Mouse (Mus musculus) midbrain, embryonic 14.5 days (tissue): ENCODE results near the gene Pde5a. TPM values are rescaled to one million over a fixed set of nuclear protein-coding genes. Genes with fewer than 3 reads are reported as not detected.

Experiments used
- ATAC-seq: fragments of 200-750 bp; cut with Nextera tagmentation; 2 replicates; pipeline ENCODE4 v1.8.0; 2017; ENCODE audit warnings: moderate number of reproducible peaks, moderate library complexity; ENCODE audit not compliant: low FRiP score, low TSS enrichment
- DNase-seq: peaks from one replicate; pipeline ENCODE4 v3.0.0-alpha.2; 2015
- H3K27ac ChIP-seq: fragments of 300-500 bp; sonication (generic); replicated peaks from 2 replicates; pipeline ENCODE4 v1.5.1; 2014; ENCODE audit warnings: mild to moderate bottlenecking, low read depth, low read length, moderate library complexity
- H3K27me3 ChIP-seq: fragments of 300-500 bp; sonication (generic); 2 replicates; pipeline ENCODE4 v1.6.1; 2014; ENCODE audit warnings: low read length, control low read depth, mixed read lengths; ENCODE audit not compliant: control insufficient read depth, insufficient read depth
- H3K36me3 ChIP-seq: fragments of 300-500 bp; sonication (generic); 2 replicates; pipeline ENCODE4 v1.6.1; 2014; ENCODE audit warnings: low read length, control low read depth; ENCODE audit not compliant: control insufficient read depth, insufficient read depth
- H3K4me1 ChIP-seq: fragments of 300-500 bp; sonication (generic); 2 replicates; pipeline ENCODE4 v1.6.1; 2014; ENCODE audit warnings: mild to moderate bottlenecking, antibody characterized with exemption, low read length, control low read depth; ENCODE audit not compliant: control insufficient read depth, insufficient read depth
- H3K4me2 ChIP-seq: fragments of 300-500 bp; sonication (generic); 2 replicates; pipeline ENCODE4 v1.6.1; 2014; ENCODE audit warnings: mild to moderate bottlenecking, low read length, moderate library complexity
- H3K4me3 ChIP-seq: fragments of 300-500 bp; sonication (generic); replicated peaks from 2 replicates; pipeline ENCODE4 v1.5.1; 2014; ENCODE audit warnings: low read depth, low read length
- H3K9ac ChIP-seq: fragments of 300-500 bp; sonication (generic); replicated peaks from 2 replicates; pipeline ENCODE4 v1.6.1; 2014; ENCODE audit warnings: mild to moderate bottlenecking, low read length, moderate library complexity
- H3K9me3 ChIP-seq: fragments of 300-500 bp; sonication (generic); 2 replicates; pipeline ENCODE4 v1.6.1; 2016; ENCODE audit warnings: low read length, control low read depth, mixed read lengths; ENCODE audit not compliant: control insufficient read depth
- WGBS: fragments of 180-500 bp; shearing (Covaris S2); extraction: QIAGEN DNeasy Blood & Tissue Kit; methylation state at CpG from one replicate; pipeline ENCODE4 v1.1.7; 2014; 5-methylcytosine and 5-hydroxymethylcytosine counted together
- polyA plus RNA-seq: library from polyadenylated mRNA; unstranded; fragments of >200 nt; fragmentation: Nextera tagmentation; extraction: Ambion mirVana; gene quantifications from 2 replicates; pipeline ENCODE4 v1.2.1, GENCODE M21; 2014

The Pde5a gene
- polyA plus RNA-seq, 1 experiment from 2014 or later, result 3.4 TPM

GRCm38 (mm10) chr3:122814531-122814930 lies 85.8 kb downstream of the Pde5a start:
- Histone ChIP-seq H3K4me3 (no peak overlapping the region), H3K4me2 (no peak overlapping the region), H3K36me3 (no peaks in the 10 kb centered on the region), H3K4me1 (no peaks in the 10 kb centered on the region), H3K9me3 (no peaks in the 10 kb centered on the region), H3K27me3 (no peaks in the 10 kb centered on the region), H3K9ac (no peak overlapping the region), H3K27ac (no peak overlapping the region)
- 87% methylated on average over 4 of the region's 4 CpGs for WGBS
- DNase-seq, result peak; percentile 7
- no peak for ATAC-seq

GRCm38 (mm10) chr3:122818282-122818681 lies 89.5 kb downstream of the Pde5a start:
- H3K9me3 ChIP-seq, result no peaks in the 10 kb centered on the region
- WGBS, result 89% methylated on average over 5 of the region's 5 CpGs
- no peak overlapping the region for H3K4me3 ChIP-seq
- DNase-seq, result no peak
- no peaks in the 10 kb centered on the region for H3K4me1 ChIP-seq
- no peak for ATAC-seq
- no peaks in the 10 kb centered on the region for H3K36me3 ChIP-seq
- no peak overlapping the region for H3K27ac ChIP-seq
- H3K4me2 ChIP-seq, result no peak overlapping the region
- no peaks in the 10 kb centered on the region for H3K27me3 ChIP-seq
- H3K9ac ChIP-seq, result no peak overlapping the region

GRCm38 (mm10) chr3:122820700-122821099 lies 92.0 kb downstream of the Pde5a start:
- no peaks in the 10 kb centered on the region for H3K36me3 ChIP-seq
- DNase-seq (no peak), ATAC-seq (no peak)
- no peaks in the 10 kb centered on the region for H3K27me3 ChIP-seq
- no peak overlapping the region for H3K9ac ChIP-seq
- no peak overlapping the region for H3K27ac ChIP-seq
- no peaks in the 10 kb centered on the region for H3K9me3 ChIP-seq
- no peak overlapping the region for H3K4me3 ChIP-seq
- no peaks in the 10 kb centered on the region for H3K4me1 ChIP-seq
- no peak overlapping the region for H3K4me2 ChIP-seq
- 51% methylated on average over 4 of the region's 4 CpGs for WGBS

GRCm38 (mm10) chr3:122828270-122829058 lies 99.7 kb downstream of the Pde5a start:
- no peaks in the 10 kb centered on the region for H3K4me1 ChIP-seq
- H3K4me2 ChIP-seq, result no peak overlapping the region
- no peaks in the 10 kb centered on the region for H3K36me3 ChIP-seq
- H3K27ac ChIP-seq, result 0 out of 2 replicates have a peak overlapping the region, but pooled peaks have one; percentile 41
- no peak overlapping the region for H3K9ac ChIP-seq
- H3K27me3 ChIP-seq, result no peaks in the 10 kb centered on the region
- H3K9me3 ChIP-seq, result no peaks in the 10 kb centered on the region
- 85% methylated on average over 11 of the region's 11 CpGs for WGBS
- DNase-seq (peak; percentile 58), ATAC-seq (no peak)
- H3K4me3 ChIP-seq, result no peak overlapping the region

GRCm38 (mm10) chr3:122834519-122834918 lies 105.8 kb downstream of the Pde5a start:
- Histone ChIP-seq H3K27ac (no peak overlapping the region), H3K27me3 (no peaks in the 10 kb centered on the region), H3K4me3 (no peak overlapping the region), H3K9me3 (no peaks in the 10 kb centered on the region), H3K4me2 (no peak overlapping the region), H3K36me3 (no peaks in the 10 kb centered on the region), H3K9ac (no peak overlapping the region), H3K4me1 (no peaks in the 10 kb centered on the region)
- 83% methylated on average over 5 of the region's 5 CpGs for WGBS
- ATAC-seq (no peak), DNase-seq (no peak)

GRCm38 (mm10) chr3:122835097-122835850 lies 106.5 kb downstream of the Pde5a start:
- H3K36me3 ChIP-seq, result no peaks in the 10 kb centered on the region
- H3K27me3 ChIP-seq, result no peaks in the 10 kb centered on the region
- no peak overlapping the region for H3K4me2 ChIP-seq
- H3K27ac ChIP-seq, result no peak overlapping the region
- WGBS, result 93% methylated on average over 8 of the region's 8 CpGs
- H3K9ac ChIP-seq, result no peak overlapping the region
- ATAC-seq (no peak), DNase-seq (no peak)
- no peaks in the 10 kb centered on the region for H3K9me3 ChIP-seq
- no peak overlapping the region for H3K4me3 ChIP-seq
- no peaks in the 10 kb centered on the region for H3K4me1 ChIP-seq

GRCm38 (mm10) chr3:122837639-122838038 lies 108.9 kb downstream of the Pde5a start:
- no peaks in the 10 kb centered on the region for H3K27me3 ChIP-seq
- no peak overlapping the region for H3K4me3 ChIP-seq
- no peak overlapping the region for H3K27ac ChIP-seq
- no peak overlapping the region for H3K4me2 ChIP-seq
- no peaks in the 10 kb centered on the region for H3K4me1 ChIP-seq
- no peaks in the 10 kb centered on the region for H3K9me3 ChIP-seq
- H3K36me3 ChIP-seq, result no peaks in the 10 kb centered on the region
- DNase-seq, result no peak
- ATAC-seq, result no peak
- no peak overlapping the region for H3K9ac ChIP-seq
- 90% methylated on average over 2 of the region's 2 CpGs for WGBS

GRCm38 (mm10) chr3:122848410-122849034 lies 119.8 kb downstream of the Pde5a start:
- ATAC-seq (no peak), DNase-seq (no peak)
- H3K9me3 ChIP-seq, result no peaks in the 10 kb centered on the region
- no peak overlapping the region for H3K4me2 ChIP-seq
- H3K9ac ChIP-seq, result no peak overlapping the region
- no peak overlapping the region for H3K4me3 ChIP-seq
- no peaks in the 10 kb centered on the region for H3K27me3 ChIP-seq
- no peak overlapping the region for H3K27ac ChIP-seq
- H3K4me1 ChIP-seq, result no peaks in the 10 kb centered on the region
- WGBS, result 92% methylated on average over 5 of the region's 5 CpGs
- 0 out of 2 replicates have a peak, but pooled peaks cover 2% of the 10 kb centered on the region for H3K36me3 ChIP-seq
